Mouse (Mus musculus): ENCODE results near the gene Irs2.

Gene Irs2

GRCm38 (mm10) chr8:11008379-11008775 is at the start of gene Irs2:
TSS of gene Irs2 (minus strand) at chr8:11008458.
- no peak for DNase-seq (ENCODE audit: low read depth, low spot score)

- DNase-seq (ENCODE audit: low read depth, low spot score) = no peak
Measured at GRCm38 (mm10) chr8:11056665-11057064, 48.4 kb upstream of the Irs2 start.

DNA sequence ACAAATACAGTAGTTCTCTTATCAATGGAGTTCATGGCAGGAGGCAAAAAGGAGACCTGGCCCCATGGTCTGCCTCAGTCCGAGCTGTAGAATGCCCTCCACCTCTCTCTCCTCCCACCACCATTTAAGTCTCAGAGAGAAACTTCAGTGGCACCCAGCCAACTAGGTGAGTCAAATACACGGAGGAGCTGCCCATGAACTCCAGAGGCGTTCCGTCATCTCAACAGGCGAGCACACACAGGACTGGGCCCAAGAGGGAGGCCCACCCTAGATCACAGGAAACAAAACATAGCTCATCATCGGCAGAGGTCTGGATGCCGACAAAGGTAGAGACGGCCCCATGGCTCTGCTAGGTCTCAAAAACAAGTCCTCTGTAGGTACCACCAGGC is 47.9 kb upstream of the Irs2 start:
- no peak for DNase-seq (ENCODE audit: low read depth, low spot score)

- no peak for DNase-seq (ENCODE audit: low read depth, low spot score)
Measured at GRCm38 (mm10) chr8:11055557-11056174, 47.4 kb upstream of the Irs2 start.

DNA sequence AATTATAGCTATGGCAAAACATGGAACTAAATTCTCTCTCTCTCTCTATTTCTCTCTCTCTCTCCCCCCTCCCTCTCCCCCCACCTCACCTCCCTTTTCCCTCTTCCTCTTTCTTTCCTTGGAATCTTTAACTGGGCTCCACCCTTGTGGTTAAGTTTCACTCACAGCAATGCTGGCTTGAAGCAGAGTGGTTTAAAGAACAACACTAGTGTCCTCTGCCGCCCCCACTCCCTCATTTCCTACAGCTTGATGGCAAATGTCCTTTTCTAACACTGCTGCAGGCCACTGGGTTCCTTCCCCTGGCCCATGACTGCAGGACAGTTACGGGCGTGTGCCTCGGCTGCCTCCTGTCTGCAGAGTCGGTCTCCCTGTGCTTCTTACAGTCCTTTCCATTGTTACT is 41.6 kb upstream of the Irs2 start:
- DNase-seq (ENCODE audit: low read depth, low spot score) = no peak

DNA sequence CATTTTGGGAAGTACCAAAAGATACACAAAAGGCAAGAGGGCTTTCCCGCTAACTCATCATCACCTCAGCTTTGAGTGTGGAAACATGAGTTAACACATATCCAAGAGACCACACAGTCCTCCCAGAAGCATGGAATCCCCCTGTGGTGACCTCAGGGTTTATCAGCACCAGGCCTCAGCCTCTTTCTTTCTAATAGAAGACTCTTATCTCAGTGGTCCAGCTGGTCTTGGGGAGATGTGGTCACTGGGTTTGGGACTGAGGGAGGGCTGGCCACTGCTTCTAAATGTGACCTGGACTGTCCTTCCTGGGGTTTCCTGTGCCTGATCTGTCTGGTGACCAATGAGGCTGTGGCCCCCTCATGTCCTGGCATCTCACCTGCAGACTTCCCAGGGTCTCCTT is 39.6 kb upstream of the Irs2 start:
- no peak for DNase-seq (ENCODE audit: low read depth, low spot score)

GRCm38 (mm10) chr8:11044660-11045059 is 36.4 kb upstream of the Irs2 start:
- no peak for DNase-seq (ENCODE audit: low read depth, low spot score)

DNA sequence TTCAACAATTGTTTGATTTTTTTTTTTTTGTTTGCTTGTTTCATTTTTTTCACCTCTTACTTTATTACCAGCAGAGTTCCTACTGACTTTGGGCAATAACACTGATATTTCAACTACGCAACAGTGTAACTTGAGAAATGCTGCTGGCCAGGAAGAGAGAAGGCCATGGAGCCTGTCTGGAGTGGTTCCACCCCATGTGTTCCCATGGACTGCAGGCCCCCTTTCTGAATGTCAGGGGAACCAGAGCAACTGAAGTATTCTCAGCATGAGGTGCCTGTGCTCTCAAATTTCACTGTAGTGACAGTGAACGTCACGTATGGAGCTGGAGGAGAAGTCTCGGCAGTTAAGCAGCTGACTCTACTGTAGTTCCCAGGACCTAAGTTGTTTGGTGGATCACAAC is 35.3 kb upstream of the Irs2 start:
- DNase-seq (ENCODE audit: low read depth, low spot score) = no peak

- DNase-seq (ENCODE audit: low read depth, low spot score) = no peak
Measured at GRCm38 (mm10) chr8:11042872-11043587, 34.8 kb upstream of the Irs2 start.

- no peak for DNase-seq (ENCODE audit: low read depth, low spot score)
Measured at GRCm38 (mm10) chr8:11040088-11040487, 31.8 kb upstream of the Irs2 start.

DNA sequence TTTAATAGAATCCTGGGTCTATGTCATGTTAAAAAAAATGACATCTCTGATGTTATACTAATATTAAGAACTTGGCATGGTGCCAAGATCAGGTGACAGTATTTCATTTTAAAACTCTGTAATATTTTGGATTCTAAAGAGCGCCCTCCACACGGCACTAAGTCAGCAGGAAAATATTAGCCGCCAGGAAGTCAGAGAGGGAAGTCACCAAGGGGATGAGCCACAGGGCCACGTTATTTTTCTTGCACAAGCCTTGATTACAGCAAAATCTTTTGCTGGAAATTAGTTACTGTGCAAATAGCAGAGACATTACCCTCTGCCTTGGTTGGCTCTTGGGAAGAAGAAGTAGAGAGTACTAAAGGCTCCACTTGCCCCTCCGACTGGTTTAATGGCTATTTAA is 30.5 kb upstream of the Irs2 start:
- no peak for DNase-seq (ENCODE audit: low read depth, low spot score)

GRCm38 (mm10) chr8:11038367-11038766 is 30.1 kb upstream of the Irs2 start:
- no peak for DNase-seq (ENCODE audit: low read depth, low spot score)

DNA sequence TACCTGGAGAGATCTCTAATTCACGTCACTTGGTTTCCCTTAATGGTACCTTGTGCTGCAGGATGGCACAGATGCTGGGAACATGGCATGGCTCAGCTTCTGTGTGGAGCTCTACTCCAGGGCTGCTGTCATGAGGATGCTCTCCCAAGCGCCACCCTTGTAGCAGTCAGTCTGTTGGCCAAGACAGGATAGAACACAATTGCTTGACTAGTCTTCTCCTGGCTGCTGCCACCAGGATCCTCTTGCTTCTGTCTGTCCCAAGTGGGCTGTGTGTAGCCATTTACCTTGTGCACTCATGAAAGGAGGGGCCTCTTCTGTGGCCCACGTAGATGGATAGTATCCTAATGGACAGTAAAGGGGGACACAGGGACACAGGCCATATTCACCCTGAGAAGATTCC is 28.5 kb upstream of the Irs2 start:
- DNase-seq (ENCODE audit: low read depth, low spot score) = no peak

- DNase-seq (ENCODE audit: low read depth, low spot score) = no peak
Measured at GRCm38 (mm10) chr8:11035628-11036416, 27.6 kb upstream of the Irs2 start.

DNA sequence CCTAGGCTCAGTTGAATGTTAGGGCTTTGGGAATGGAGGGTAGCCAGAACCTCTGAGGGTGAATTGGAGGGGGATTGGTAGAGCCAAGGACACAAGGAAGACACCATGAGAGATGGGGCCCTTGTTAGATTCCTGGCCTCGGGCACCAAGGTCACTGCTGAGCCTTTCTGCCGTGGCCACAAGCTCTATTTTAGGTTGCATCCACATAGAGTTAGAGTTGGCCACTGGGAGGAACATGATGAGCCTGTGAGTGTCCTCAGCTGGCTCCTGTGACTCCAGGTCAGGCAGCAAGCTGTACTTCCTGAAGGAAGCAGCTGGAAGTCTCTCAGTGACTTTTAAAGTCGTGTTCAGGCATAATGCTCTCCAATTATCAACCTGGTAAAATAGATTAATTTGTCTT is 16.6 kb upstream of the Irs2 start:
- no peak for DNase-seq (ENCODE audit: low read depth, low spot score)

- DNase-seq (ENCODE audit: low read depth, low spot score) = no peak
Measured at GRCm38 (mm10) chr8:11020949-11021572, 12.8 kb upstream of the Irs2 start.

- no peak for DNase-seq (ENCODE audit: low read depth, low spot score)
Measured at GRCm38 (mm10) chr8:11015622-11016021, 7.4 kb upstream of the Irs2 start.

- DNase-seq (ENCODE audit: low read depth, low spot score) = peak; percentile 40
Measured at GRCm38 (mm10) chr8:11013258-11013657, 5.0 kb upstream of the Irs2 start.

DNA sequence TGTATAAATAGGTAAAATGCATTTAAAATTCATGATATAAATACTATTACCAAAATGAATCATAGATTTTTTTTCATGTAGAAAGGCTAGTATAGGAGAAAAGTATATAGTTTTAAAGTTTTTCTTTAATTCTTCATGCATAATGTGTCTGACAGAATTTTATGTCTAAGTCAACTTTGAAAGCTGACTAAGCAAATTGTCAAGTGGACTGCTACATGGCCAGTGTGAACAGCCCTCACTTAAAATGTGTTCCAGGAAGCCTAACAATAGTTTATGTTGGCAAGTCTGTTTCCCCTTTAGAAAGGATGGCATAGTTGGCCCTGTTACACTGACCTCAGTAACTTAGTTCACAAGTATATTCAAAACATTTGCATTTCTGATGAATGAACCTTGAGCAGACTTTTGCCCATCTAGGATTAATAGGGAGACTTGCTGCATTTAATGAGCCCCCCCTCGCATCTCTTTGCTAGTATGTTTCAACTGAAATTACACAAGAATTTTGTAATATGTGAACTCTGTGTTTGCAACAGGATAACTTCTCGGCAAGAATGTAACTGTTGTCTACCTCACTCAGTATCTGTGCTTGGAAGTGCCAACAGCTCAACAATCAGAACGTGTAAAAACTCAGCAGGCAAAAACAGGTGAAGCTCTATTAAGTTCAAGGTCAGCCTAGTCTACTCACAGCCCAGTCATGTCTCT is 3.7 kb upstream of the Irs2 start:
- no peak for DNase-seq (ENCODE audit: low read depth, low spot score)

GRCm38 (mm10) chr8:11010913-11011605 is 2.8 kb upstream of the Irs2 start:
- DNase-seq (ENCODE audit: low read depth, low spot score) = no peak

DNA sequence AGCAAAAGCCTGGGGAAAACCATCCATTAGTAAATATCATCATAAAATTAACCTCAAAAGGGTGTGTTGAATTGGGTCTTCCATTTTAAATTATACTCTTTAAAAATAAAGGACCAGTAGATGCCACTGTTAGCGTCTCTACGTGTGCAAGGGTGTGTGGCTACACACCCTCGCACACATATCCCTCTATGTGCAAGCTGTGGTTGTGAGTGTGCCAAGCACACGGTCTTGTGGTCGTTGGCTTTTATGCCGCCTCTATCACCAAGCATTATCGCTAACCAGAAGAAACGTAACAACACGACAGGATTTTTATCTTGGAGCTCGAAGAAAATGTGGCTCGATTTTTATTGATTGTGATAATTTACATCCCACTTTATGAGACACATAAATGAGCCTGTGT is 2.1 kb upstream of the Irs2 start:
- no peak for DNase-seq (ENCODE audit: low read depth, low spot score)

Data from embryo, embryonic 11.5 days (tissue).